Mouse (Mus musculus) adrenal gland, postnatal 36 days (tissue): ENCODE data around the gene Adck2. TPM values are rescaled to one million over a fixed set of nuclear protein-coding genes. Genes with fewer than 3 reads are reported as not detected.

Experiments used
- DNase-seq, 2 experiments: peaks; one replicate each; pipeline ENCODE4 v3.0.0; 2021; ENCODE audit warnings: mixed read lengths in 1 of 2
- total RNA-seq, 2 experiments: library from RNA; stranded (reverse); gene quantifications; 2 replicates each; pipeline ENCODE4 v1.2.3; 2021

Gene Adck2
- total RNA-seq, 2 experiments from 2014 or later, result 21.4 to 26.9 TPM

DNA sequence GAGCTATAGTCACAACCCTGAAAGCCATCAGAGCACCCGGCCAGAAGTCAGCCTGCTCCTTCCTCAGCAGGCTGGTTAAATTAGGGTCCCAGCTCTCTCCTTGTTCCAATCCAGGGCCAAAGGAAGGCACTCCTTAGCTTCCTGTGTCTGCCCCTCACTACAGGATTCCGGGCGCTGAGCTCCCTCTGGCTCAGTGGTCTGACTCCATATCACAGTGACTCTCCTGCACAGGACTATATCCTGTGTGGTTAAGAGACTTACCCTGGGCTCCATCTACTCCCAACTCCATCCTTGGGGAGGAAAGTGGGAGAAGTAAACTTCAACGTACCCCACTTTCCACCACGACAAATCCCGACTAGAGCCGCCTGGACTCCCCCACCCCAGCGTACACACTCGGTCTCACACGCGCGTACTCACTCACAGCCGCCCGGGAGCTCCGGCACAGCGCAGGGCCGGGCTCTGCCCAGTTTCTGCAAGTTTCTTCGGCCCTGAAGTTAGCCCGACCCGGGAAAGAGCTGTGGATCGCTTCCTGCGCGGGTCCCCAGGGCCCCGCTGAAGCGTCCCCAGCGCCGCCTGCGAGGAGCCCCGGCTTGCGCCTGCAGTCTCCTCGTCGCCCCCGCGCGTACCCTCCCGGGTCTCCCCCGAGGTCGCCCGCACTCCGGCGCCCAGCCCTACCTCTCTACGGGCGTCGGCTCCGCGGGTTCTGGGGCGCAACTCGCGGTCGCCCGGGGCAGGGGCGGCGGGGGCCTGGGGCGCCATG, 16.6 kb upstream of the Adck2 start:
- peak; percentile 57 to 68 for DNase-seq

DNA sequence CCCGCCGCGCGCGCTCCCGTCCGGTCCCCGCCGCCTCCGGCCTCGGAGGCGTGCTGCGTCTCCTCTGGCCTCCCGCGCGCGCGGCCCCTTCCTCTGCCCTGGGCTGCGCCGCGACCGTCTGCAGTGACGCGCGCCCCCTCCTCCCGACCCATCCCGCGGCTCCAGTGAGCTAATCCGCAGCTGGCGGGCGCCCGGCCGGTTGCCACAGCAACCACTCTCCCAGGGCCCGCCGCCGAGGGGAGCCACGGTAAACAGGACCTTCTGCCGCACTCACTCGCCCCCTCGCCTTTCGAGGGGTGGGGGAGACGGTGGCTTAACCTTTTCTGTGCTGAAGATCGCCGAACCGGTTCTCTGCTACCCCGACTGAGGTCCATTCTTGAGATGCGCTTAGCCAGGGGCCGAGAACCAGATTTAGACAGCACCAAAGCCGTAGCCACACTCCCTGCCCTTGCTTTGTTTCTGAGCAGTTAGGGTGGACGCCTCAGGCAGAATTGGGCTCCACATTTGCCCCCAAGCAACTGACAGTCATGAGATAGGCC, 15.9 kb upstream of the Adck2 start, which contains the start of gene Dennd2a:
TSS of gene Dennd2a (minus strand) at position 145 of the 539 bp plus-strand sequence.
- DNase-seq, result peak; percentile 72 to 87

DNA sequence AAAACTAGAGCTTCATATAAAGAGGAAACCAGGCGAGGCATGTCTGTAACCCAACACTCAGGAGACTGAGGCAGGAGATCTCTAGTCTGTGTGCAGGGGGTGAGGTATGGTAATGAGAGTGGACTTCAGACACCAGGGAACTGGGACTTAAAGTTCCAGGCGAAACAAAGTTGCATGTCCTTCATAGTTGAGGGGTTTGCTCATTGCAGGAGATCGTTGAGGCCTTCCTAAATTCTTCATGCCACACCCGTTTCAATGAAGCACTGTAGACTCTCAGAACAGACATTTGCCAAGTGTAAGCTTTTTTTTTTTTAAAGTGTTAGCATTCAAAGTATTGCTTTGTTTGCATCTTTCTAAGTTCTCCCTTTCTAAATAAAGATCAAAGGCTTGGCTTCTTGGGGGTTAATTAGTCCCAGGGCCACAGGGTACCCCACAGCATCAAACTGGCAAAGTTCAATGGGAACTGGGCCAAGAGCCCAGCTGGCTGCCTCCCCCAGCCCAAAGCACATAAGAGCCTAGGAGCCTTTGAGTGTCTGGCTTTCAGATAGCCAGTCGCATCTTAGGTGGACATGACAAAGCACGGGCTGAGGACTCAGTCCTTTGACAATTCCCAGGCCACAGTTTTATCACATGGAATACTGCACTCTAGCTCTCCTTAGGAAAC, 14.3 kb upstream of the Adck2 start:
- no peak for DNase-seq

DNA sequence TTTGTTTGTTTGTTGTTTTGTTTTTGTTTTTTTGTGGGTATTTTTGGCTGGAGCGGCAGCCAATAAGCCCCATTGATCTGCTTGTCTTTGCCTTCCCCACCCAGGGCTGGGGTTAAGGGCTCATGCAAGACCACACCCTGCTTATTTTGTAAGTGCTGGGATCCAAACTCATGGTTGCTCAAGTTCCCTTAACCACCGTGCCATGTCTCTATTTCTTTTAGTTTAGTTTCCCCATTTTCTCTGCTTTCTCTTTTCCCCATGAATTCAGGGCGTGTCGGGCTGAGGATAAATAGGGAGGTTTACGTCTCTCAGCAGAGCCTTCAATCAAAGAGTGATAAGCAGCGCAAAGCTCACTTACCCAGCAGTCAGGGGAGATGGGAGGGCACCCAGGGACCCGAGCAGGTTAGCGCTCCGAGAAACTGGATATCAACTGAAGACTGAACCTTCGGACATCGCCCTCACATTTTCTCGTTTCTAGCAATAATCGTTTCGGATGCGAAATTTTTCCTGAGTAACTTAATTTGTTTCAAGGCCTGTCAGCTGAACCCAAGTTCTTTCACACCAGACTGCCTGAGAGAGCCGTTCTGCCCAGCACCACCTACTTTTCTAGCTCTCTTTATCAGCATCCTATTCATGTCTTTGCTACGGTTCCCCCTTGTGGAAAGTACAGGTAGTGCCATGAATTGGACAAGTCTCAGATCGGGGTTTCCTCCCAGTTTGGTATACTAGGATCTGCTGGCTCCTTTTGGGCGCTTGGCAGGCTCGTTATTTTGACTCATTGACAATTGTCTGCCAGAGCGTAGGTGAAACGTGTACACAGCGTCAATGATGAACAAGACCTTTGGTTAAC, 11.3 kb upstream of the Adck2 start:
- DNase-seq, result peak; percentile 65 to 81

DNA sequence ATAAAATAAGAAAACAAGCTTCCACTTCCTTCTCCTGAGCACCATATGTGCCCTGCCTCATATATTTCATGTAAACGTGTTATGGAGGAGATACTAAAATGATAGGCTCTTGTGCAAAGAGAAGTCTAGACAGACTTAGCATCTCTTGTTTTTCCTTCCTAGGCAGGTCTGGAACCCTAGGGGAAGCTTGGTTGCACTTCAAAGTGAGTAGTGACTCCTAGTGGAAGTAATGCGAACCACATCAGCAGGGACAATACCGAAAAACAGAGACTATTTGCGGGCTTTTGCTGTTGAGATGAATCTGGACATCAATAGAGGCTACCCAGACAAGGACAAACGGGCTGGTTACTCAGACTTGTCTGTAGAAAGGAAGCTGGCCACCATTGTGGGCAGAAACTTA, 6.1 kb upstream of the Adck2 start:
- DNase-seq, result peak in 1 of 2 experiments; percentile 34

DNA sequence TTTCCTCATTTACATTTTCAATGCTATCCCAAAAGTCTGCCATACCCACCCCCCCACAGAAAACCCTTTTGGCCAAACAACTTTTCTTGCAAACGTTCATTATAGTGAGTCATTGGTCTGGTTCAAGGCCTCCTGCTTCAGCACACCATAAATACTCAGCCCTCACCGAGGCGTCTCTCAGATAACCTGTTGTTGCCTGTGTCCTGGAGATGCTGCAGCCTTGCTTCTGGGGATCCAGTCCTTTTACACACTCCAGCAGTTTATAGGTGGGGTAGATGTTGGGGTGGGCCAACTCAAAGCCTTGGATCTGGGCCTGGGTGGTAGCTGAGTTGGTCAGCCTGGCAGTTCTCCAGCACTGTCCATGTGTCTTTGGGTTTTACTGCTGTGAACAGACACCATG, 3.2 kb upstream of the Adck2 start:
- DNase-seq, result peak; percentile 44 to 56

DNA sequence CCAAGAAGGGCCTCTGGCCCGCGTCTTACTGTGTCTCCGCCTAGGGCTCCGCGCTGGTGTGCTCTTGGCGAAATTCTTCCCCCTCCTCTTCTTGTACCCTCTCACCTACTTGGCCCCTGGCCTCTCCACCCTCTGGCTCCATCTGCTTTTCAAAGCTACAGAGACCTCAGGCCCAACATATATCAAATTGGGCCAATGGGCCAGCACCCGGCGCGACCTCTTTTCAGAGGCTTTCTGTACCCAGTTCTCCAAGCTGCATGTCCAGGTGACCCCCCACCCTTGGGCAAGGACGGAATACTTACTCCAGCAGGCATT, 839 bp downstream of the Adck2 start:
- peak; percentile 25 to 42 for DNase-seq

DNA sequence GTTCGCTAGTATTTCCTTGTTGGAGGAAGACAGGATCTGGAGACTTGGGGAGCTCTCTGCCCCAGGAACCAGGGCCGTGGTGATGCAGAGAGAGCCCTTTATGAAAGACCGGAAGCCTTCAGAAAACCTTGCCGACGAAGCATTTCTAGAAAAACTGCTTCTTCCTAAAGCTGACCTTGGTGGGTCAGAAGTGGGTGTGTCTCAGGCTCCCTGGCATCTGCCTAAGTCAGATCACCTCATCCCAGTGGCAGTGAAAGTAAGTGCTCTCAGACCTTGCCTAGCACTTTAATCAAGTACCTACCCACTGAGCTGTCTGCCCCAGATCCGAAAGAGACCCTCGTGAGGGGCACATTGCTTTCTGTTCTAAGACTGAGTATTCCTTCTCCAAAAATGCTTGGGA, 1.3 kb downstream of the Adck2 start:
- peak in 1 of 2 experiments; percentile 20 for DNase-seq

DNA sequence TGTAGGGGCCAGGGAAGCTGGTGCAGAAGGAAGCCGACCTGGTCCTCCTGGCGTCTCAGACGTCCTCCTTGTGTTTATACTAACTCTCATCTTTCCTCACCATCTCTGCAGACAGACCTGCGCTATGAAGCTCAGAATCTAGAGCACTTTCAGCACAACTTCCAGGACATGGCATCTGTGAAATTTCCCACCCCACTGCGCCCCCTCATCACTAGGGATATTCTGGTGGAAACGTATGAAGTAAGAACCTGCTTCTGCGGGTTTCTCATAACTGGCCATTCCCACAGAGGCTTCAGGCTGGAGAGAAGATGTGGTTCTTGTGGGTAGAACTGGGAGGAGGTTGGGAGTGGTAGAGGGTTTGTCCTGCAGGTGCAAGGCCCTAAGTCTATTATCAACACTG, 5.9 kb downstream of the Adck2 start:
- no peak for DNase-seq

DNA sequence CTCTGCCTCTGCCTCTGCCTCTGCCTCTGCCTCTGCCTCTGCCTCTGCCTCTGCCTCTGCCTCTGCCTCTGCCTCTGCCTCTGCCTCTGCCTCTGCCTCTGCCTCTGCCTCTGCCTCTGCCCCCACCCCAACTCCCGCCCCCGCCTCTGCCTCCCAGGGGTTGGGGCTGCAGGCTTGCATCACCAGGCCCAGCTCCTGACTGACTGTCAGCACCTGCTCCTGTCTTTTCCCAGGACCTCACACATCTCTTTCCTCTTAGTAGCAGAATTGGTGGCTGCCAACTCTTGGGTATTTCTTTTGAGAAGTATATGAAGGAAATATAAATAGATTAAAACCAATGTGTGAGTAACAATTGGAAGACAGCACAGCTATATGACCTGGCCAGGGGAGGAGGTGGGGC, 6.9 kb downstream of the Adck2 start:
- DNase-seq, result no peak

DNA sequence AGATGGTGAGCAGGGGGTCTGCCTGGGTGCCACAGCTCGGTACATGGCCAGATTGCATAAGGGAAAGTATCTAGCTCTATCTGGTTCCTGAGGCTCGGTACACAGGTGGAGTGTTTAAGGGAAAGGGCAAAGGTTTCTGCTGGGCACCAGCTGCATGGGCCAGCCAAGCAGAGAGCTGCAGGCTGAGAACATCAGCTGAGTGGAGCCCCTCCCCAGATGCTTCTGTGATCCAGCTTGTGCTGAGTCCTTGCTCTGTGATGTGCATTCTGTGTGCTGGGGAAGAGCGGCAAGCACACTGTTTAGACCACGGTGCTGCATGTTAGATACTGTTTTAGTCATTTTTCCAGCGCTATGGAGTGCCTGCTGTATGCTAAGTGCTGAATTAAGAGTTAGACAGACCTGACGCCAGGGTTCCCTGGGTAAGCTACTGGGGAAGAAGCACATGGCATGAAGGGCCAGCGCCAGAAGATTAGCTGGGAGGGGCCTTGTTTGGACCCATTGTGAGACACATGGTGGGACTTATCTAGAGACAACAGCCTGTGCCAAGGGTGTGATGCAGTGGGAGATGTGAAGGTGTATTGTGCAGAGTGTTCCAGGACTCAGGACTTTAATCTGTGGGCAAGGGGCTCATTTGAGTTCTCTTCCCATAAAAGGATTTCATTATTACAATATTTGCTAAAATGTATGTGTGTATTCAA, 7.6 kb downstream of the Adck2 start:
- DNase-seq, result no peak

DNA sequence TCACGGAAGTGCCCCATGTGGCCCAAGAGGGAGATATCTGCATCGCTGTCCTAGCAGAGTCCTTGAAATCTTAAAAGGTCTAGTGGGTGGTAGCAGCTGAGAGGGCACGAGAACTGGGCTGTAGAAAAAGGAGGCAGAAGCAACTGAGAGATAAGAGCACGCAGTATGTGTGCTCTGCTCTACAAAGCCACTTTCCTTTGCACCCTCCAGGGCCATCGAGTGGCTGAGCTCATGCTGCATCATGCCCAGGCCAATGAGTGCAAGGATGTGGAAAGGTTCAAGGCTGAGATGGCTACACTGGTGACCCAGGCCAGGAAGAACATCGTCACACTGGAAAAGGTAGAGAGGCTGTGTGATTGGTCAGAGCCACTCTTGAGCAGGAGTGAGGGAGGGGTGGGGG, 11.8 kb downstream of the Adck2 start, which contains the start of gene Gm42420:
TSS of gene Gm42420 (plus strand) at position 237 of the 400 bp plus-strand sequence.
- peak; percentile 46 to 48 for DNase-seq

DNA sequence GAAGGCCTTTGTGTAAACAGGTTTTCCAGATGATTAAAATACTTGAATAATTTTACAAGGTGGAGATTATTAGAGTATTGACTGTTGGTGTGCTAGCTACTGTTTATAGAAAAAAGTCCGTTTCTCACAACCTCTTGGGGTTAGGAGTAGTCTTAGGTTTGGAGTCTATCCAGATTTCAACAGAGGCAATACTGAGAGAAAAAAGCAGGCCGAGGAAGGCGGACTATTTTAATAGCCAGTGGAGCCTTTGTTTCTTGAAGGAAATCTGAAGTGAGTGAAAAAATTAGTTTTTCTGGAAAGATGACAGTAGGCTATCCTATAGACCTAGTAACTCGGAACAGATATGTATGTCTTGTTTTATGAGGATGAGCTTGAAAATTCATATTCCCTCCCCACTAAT, 17.8 kb downstream of the Adck2 start:
- no peak for DNase-seq

DNA sequence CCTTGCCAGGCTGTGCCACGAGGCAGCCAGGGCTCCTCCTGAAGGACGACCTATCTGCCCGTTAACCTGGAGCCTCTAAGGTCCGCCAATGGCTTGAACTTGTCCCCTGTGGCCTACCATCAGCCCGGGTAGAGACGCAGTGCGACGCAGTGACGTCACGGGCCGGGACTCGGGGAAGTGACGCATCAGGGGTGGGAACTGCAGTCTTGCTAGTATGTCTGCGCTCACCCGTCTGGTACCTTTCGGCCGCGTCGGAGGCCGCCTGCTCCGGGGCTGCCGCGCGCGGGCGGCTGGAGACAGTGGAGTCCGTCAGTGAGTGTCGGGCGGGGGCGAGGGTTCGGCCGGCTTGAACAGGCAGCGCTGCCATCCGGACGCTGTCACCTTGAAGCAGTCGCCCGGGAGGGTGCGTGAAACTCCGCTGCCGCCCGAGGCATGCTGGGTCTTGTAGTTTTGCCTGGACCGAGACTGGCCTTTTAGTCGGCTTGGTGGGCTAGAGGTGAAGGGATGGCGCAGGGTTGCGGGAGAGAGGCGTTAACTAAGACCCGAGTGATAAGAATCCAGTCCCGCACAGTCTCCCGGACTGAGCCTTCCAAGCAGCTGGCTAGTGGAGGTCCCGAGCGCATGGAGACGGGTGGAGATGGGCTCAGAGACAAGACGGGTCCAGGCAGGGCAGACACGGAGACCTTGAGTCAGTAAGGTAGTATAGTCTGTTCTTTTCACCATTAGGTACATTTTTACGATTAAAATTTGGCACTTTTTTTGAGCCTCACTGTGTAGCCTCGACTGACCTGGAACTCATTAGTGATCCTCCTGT, 18.9 kb downstream of the Adck2 start, which contains the start of gene Ndufb2:
TSS of gene Ndufb2 (plus strand) at position 174 of the 814 bp plus-strand sequence.
- peak; percentile 95 for DNase-seq

DNA sequence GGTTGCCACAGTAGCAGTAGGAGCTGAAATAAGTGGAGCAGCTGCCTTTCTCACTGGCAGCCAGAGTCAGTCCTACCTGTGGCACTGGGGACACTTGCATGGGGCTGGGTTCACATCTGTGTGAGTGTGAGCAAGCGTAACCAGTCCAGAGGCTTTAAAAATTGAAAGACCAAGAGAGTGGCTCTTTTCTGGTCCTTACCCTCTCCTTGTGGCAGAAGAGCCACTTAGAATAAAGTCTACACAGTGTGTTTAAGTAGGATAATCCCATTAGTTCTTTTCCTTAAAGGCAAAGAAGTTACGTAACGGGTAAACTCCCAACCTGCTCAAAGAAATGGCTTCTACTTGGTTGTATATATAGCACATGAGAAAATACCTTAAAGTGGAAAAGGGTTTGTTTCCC, 27.2 kb downstream of the Adck2 start:
- DNase-seq, result no peak

DNA sequence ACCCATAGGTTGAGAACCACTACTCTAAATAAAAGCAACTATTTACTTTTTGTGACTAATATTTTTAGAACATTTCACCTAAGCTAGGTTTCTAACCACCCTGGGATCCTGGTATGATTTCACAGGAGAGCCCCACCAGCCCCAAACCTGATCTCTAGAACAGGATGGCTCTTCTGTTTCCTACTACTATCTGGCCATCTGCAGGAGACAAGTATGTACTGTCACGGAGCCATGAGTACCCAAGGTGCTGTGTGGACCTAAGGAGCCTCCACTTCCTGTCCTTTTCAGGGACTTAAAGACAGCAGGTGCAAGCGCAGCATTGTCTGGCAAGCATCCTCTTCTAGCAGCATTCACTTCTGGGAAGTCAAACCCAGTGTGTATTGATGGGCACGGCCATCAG, 28.2 kb downstream of the Adck2 start:
- DNase-seq, result no peak

DNA sequence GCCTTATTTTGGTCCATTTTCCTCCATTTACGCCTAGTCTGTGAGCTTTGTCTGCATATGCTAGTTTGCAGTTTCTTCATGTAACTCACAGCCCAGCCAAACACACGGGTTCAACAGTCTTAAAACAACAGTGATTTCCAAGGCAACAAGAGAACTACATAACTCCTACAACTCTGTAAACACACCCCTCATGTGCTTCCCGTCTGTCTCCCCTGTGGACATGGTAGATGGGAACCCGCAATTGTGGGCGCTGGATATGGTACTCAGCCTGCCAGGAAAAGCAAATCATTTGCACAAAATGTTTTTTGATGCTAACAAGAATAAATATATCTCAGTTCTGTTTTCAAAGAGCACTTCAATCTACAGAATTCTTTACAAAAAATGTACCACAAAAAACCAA, 30.9 kb downstream of the Adck2 start:
- no peak for DNase-seq

DNA sequence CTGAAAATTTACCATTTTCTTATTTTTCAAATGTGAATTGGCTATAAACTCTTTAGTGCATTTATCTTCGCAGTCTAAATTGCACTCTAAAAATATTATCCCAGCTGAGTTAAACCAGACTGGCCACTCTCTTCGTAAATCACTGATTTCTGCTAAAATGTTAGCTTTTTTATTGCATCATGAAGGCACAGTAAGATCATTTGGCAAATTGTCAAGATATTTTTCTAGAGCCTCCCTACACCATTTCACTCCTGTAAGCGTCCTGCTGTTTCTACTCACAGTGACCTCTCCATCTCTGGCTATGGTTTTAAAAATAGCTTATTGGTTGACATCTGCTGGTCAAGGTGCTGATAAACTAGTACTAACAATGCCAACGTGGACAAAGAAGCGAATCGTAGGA, 32.4 kb downstream of the Adck2 start:
- no peak for DNase-seq

DNA sequence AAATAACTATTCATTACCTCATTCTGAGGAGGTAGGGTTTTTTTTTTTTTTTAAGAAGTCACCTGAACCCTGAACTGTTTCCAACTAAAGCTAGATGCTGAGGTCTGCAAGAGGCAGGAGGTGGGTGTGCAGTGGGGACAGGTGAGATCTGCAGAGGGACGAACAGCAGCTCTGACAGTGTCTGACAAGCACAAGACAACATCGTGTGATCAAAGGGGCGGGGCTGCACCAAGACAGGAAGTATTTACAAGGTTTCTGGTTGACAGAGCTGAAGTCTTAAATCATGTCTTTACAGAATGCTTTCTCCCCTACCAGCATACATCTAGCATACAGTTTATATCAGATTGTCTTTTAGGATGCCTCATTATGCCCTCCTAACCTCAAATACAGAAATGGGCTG, 33.2 kb downstream of the Adck2 start:
- DNase-seq, result no peak

DNA sequence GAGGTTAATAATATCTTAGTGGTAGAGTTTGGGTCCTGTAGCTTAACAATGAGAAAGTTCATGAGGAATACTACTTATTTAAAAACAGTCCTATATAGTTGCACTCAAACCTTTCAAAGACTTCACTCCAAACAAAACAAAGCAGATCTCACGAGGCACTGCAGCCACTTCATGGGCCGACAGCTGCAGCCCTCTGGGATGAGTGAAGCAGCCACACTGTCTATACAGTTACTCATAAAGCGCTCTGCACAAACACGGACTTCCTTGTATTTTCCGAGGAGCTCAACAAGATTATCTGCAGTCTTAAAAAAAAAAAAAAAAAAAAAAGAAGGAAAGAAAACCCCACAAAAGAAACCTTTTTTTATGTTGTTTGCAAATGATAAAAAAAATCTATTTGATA, 33.7 kb downstream of the Adck2 start:
- DNase-seq, result no peak

DNA sequence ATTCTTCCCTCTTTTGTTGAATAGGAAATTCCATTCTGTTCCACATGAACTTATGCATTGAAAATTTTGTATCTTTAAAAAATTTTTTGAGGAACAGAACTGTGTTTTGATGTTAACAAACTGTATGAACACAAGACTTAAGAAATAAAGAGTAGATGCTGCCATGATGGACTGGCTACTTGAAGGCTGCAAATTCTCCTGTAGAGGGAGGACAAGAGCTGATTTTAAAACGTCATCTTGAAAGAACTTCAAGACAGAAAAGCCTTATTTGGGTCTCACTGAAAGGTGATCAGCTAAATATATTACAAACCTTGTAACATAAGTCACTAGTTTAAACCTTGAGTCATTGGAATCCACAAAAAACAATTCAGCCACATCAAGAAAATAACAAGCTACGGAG, 36.5 kb downstream of the Adck2 start:
- no peak for DNase-seq
